Comparison of ENCODE assay signal across 19 mouse cellular contexts in genomic region chr10:70996051-70996450, GRCm38 (mm10).
A peak's percentile ranks its signal among the peaks of the same experiment; 100 is the strongest.
DNase-seq lines count a peak whose midpoint lies in the region; ATAC-seq lines count a peak whose summit lies in the region.
"Had no signal": no experiment of that assay in that cellular context is flagged by ENCODE, and none has a peak within 500 bp of the region (broad histone marks: within the 10 kb centered on the region; RNA-seq: fewer than 3 reads in every experiment).

No protein-coding gene starts in this region.

- ATAC-seq in megakaryocyte, adult 5-6 weeks (ENCODE audit: poor library complexity, severe bottlenecking), result no peak
- ATAC-seq: activated CD4-positive, CD25-positive, alpha-beta regulatory T cell, adult 4 months; forebrain, embryonic 14.5 days; forebrain, postnatal 0 days; hindbrain, embryonic 16.5 days; intestine, embryonic 15.5 days had no signal

- peak; percentile 21 to 64 for DNase-seq in adrenal gland, adult (ENCODE audit: inconsistent age in 2 of 2, low spot score in 1 of 2)
- DNase-seq in adrenal gland, adult 18-20 months (ENCODE audit: low spot score in 2 of 2), result no peak
- DNase-seq in heart, postnatal 4 days, result peak; percentile 2
- DNase-seq in heart, adult 8-10 months (ENCODE audit: low spot score), result no peak
- DNase-seq in adrenal gland, postnatal 36 days, result peak; percentile 37 to 41
- DNase-seq: cerebellum, adult 11-12 months; cerebellum, adult 9-10 months; cerebellum, postnatal 14 days; forebrain, postnatal 0 days; gastrocnemius, adult 2 months; gastrocnemius, postnatal 14 days; heart, adult 18-20 months; kidney, adult 11 months; kidney, adult 8-10 months had no signal

Comparison
In these comparisons a context has a peak if more than half of its experiments do, and no peak if none do; other contexts are left out.
1. DNase-seq: peak in adrenal gland, adult (2 of 2), heart, postnatal 4 days (single experiment) and adrenal gland, postnatal 36 days (2 of 2); none in adrenal gland, adult 18-20 months (0 of 2) and heart, adult 8-10 months (single experiment).